Mouse (Mus musculus): Measurements from ENCODE around the gene Vti1a. TPM values are rescaled to one million over a fixed set of nuclear protein-coding genes. Genes with fewer than 3 reads are reported as not detected.

The Vti1a gene
- polyA plus RNA-seq, 1 experiment from 2014 or later, result 27.4 TPM

DNA sequence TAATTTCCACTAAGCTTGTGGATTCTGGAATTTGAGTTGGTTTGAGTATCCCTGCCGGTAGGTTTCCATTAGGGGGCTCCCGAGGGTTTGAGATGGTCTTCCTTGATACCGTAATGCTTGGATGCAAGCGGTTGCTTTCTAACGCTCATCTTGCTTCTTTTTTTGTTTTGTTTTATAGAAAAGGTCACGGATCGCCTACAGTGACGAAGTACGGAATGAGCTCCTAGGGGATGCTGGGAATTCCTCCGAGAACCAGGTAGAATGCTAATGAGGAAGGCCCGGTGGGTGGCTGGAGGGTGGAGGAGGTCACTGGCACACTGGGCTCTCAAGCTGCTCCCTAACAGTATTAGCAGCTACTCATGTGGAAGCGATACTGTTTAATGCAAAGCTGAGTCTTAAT is 64.7 kb downstream of the Vti1a start:
- H3K9ac ChIP-seq (ENCODE audit: low read depth, low read length), result no peak overlapping the region
- H3K9me3 ChIP-seq (ENCODE audit: control insufficient read depth, low read length), result no peaks in the 10 kb centered on the region
- H3K4me1 ChIP-seq (ENCODE audit: control insufficient read depth, insufficient read depth, low read length), result no peaks in the 10 kb centered on the region
- no peaks in the 10 kb centered on the region for H3K27me3 ChIP-seq (replicated peaks; ENCODE audit: control insufficient read depth, insufficient read depth, low read length)
- no peak overlapping the region for H3K4me3 ChIP-seq (ENCODE audit: low read length)
- no peaks in the 10 kb centered on the region for H3K36me3 ChIP-seq (ENCODE audit: control insufficient read depth, insufficient read depth, low read length)
- WGBS, result 53% methylated on average over 12 of the region's 12 CpGs
- no peak for ATAC-seq
- no peak overlapping the region for H3K27ac ChIP-seq (ENCODE audit: low read length)
- no peak overlapping the region for H3K4me2 ChIP-seq (ENCODE audit: low read depth, low read length)

GRCm38 (mm10) chr19:55381343-55381742 is 65.2 kb downstream of the Vti1a start:
- H3K27ac ChIP-seq (ENCODE audit: low read length), result no peak overlapping the region
- no peak for ATAC-seq
- H3K4me3 ChIP-seq (ENCODE audit: low read length), result no peak overlapping the region
- H3K36me3 ChIP-seq (ENCODE audit: control insufficient read depth, insufficient read depth, low read length), result no peaks in the 10 kb centered on the region
- no peak overlapping the region for H3K4me2 ChIP-seq (ENCODE audit: low read depth, low read length)
- no peaks in the 10 kb centered on the region for H3K4me1 ChIP-seq (ENCODE audit: control insufficient read depth, insufficient read depth, low read length)
- no peak overlapping the region for H3K9ac ChIP-seq (ENCODE audit: low read depth, low read length)
- no peaks in the 10 kb centered on the region for H3K27me3 ChIP-seq (replicated peaks; ENCODE audit: control insufficient read depth, insufficient read depth, low read length)
- H3K9me3 ChIP-seq (ENCODE audit: control insufficient read depth, low read length), result no peaks in the 10 kb centered on the region
- WGBS, result 84% methylated on average over 7 of the region's 7 CpGs

- Histone ChIP-seq H3K9ac (ENCODE audit: low read depth, low read length) (no peak overlapping the region), H3K27me3 (replicated peaks; ENCODE audit: control insufficient read depth, insufficient read depth, low read length) (no peaks in the 10 kb centered on the region), H3K27ac (ENCODE audit: low read length) (no peak overlapping the region), H3K4me3 (ENCODE audit: low read length) (no peak overlapping the region), H3K9me3 (ENCODE audit: control insufficient read depth, low read length) (no peaks in the 10 kb centered on the region), H3K36me3 (ENCODE audit: control insufficient read depth, insufficient read depth, low read length) (no peaks in the 10 kb centered on the region), H3K4me1 (ENCODE audit: control insufficient read depth, insufficient read depth, low read length) (no peaks in the 10 kb centered on the region), H3K4me2 (ENCODE audit: low read depth, low read length) (no peak overlapping the region)
- 74% methylated on average over 7 of the region's 7 CpGs for WGBS
- ATAC-seq, result no peak
Observed at GRCm38 (mm10) chr19:55382745-55383144, 66.7 kb downstream of the Vti1a start.

DNA sequence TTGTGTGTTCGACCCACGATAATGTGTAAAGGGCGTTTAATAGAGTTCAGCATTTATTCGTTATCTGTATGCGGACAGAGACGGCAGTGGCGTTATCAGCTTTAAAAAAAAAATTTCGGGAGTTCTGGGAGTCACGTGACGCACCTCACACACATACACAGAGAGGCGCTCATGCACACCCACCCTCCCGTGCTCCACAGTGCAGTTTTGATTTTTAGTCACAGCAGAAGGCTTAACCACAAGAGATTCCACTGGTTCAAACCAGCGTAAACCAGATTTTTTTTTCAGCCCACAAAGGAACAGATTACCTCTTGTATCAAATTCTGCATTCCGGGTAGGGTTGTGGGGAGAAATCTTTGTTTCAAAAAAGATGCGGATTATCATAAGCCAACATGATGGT is 68.5 kb downstream of the Vti1a start:
- Histone ChIP-seq H3K27me3 (replicated peaks; ENCODE audit: control insufficient read depth, insufficient read depth, low read length) (no peaks in the 10 kb centered on the region), H3K9me3 (ENCODE audit: control insufficient read depth, low read length) (no peaks in the 10 kb centered on the region), H3K36me3 (ENCODE audit: control insufficient read depth, insufficient read depth, low read length) (no peaks in the 10 kb centered on the region), H3K4me1 (ENCODE audit: control insufficient read depth, insufficient read depth, low read length) (no peaks in the 10 kb centered on the region), H3K4me3 (ENCODE audit: low read length) (no peak overlapping the region), H3K4me2 (ENCODE audit: low read depth, low read length) (no peak overlapping the region), H3K27ac (ENCODE audit: low read length) (no peak overlapping the region), H3K9ac (ENCODE audit: low read depth, low read length) (no peak overlapping the region)
- WGBS, result 94% methylated on average over 15 of the region's 15 CpGs
- no peak for ATAC-seq

DNA sequence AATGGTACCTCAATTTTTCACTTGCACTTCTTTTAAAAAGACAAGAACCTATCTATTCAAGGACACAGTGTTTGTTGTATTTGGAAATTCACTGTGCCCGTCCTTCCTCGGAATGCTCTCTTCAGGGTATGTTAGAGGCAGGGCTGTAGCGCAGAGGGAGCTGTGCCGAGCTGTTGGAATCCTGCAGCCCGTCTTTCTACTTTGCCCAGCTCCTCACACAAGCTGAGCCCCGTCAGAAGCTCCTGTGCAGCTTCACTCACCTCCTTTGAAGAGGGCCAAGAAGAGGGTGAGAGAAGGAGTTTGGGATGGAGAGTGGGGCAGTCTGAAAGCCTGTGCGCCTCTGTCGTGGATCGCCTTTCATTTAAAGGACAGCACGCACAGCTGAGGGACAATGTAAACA is 72.9 kb downstream of the Vti1a start:
- no peak for ATAC-seq
- Histone ChIP-seq H3K4me2 (ENCODE audit: low read depth, low read length) (peak overlapping the region; percentile 33), H3K27ac (ENCODE audit: low read length) (no peak overlapping the region), H3K9me3 (ENCODE audit: control insufficient read depth, low read length) (no peaks in the 10 kb centered on the region), H3K4me1 (ENCODE audit: control insufficient read depth, insufficient read depth, low read length) (no peaks in the 10 kb centered on the region), H3K9ac (ENCODE audit: low read depth, low read length) (peak overlapping the region; percentile 29; the same call in 1 of the 2 replicates), H3K4me3 (ENCODE audit: low read length) (peak overlapping the region; percentile 18), H3K27me3 (replicated peaks; ENCODE audit: control insufficient read depth, insufficient read depth, low read length) (no peaks in the 10 kb centered on the region), H3K36me3 (ENCODE audit: control insufficient read depth, insufficient read depth, low read length) (no peaks in the 10 kb centered on the region)
- WGBS, result 45% methylated on average over 10 of the region's 10 CpGs

- no peak overlapping the region for H3K4me2 ChIP-seq (ENCODE audit: low read depth, low read length)
- H3K9ac ChIP-seq (ENCODE audit: low read depth, low read length), result no peak overlapping the region
- H3K27me3 ChIP-seq (replicated peaks; ENCODE audit: control insufficient read depth, insufficient read depth, low read length), result no peaks in the 10 kb centered on the region
- H3K4me3 ChIP-seq (ENCODE audit: low read length), result no peak overlapping the region
- no peak overlapping the region for H3K27ac ChIP-seq (ENCODE audit: low read length)
- no peaks in the 10 kb centered on the region for H3K4me1 ChIP-seq (ENCODE audit: control insufficient read depth, insufficient read depth, low read length)
- WGBS, result 71% methylated on average over 11 of the region's 11 CpGs
- H3K36me3 ChIP-seq (ENCODE audit: control insufficient read depth, insufficient read depth, low read length), result no peaks in the 10 kb centered on the region
- no peak for ATAC-seq
- no peaks in the 10 kb centered on the region for H3K9me3 ChIP-seq (ENCODE audit: control insufficient read depth, low read length)
Observed at GRCm38 (mm10) chr19:55390323-55390722, 74.2 kb downstream of the Vti1a start.

GRCm38 (mm10) chr19:55401638-55402037 is 85.5 kb downstream of the Vti1a start:
- no peak overlapping the region for H3K4me2 ChIP-seq (ENCODE audit: low read depth, low read length)
- H3K36me3 ChIP-seq (ENCODE audit: control insufficient read depth, insufficient read depth, low read length), result no peaks in the 10 kb centered on the region
- no peak overlapping the region for H3K4me3 ChIP-seq (ENCODE audit: low read length)
- no peaks in the 10 kb centered on the region for H3K9me3 ChIP-seq (ENCODE audit: control insufficient read depth, low read length)
- no peak overlapping the region for H3K27ac ChIP-seq (ENCODE audit: low read length)
- WGBS, result 80% methylated on average over 11 of the region's 11 CpGs
- ATAC-seq, result no peak
- no peak overlapping the region for H3K9ac ChIP-seq (ENCODE audit: low read depth, low read length)
- H3K4me1 ChIP-seq (ENCODE audit: control insufficient read depth, insufficient read depth, low read length), result no peaks in the 10 kb centered on the region
- H3K27me3 ChIP-seq (replicated peaks; ENCODE audit: control insufficient read depth, insufficient read depth, low read length), result no peaks in the 10 kb centered on the region

DNA sequence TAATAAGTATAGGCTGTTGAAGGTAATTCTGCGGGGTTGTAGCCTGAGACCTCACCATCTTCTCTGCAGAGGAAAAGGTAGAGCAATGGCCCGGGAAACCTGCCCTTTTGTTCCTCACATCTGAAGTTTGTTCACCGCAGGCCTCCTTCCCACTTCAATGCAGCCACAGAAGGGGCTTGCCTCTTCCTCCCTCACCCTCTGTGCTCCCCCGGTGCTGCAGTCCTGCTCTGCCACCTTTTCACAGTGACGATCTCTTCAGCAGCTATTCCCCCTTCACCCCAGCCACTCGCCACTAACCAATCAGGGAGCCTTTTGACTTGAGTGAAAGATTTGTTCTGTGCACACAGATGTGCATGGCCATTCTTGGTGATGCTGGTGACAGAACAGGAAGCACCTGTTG is 92.4 kb downstream of the Vti1a start:
- Histone ChIP-seq H3K27ac (ENCODE audit: low read length) (no peak overlapping the region), H3K4me3 (ENCODE audit: low read length) (no peak overlapping the region), H3K4me1 (ENCODE audit: control insufficient read depth, insufficient read depth, low read length) (no peaks in the 10 kb centered on the region), H3K9ac (ENCODE audit: low read depth, low read length) (no peak overlapping the region), H3K9me3 (ENCODE audit: control insufficient read depth, low read length) (no peaks in the 10 kb centered on the region), H3K36me3 (ENCODE audit: control insufficient read depth, insufficient read depth, low read length) (no peaks in the 10 kb centered on the region), H3K4me2 (ENCODE audit: low read depth, low read length) (no peak overlapping the region), H3K27me3 (replicated peaks; ENCODE audit: control insufficient read depth, insufficient read depth, low read length) (no peaks in the 10 kb centered on the region)
- ATAC-seq, result no peak
- WGBS, result 64% methylated on average over 6 of the region's 6 CpGs

DNA sequence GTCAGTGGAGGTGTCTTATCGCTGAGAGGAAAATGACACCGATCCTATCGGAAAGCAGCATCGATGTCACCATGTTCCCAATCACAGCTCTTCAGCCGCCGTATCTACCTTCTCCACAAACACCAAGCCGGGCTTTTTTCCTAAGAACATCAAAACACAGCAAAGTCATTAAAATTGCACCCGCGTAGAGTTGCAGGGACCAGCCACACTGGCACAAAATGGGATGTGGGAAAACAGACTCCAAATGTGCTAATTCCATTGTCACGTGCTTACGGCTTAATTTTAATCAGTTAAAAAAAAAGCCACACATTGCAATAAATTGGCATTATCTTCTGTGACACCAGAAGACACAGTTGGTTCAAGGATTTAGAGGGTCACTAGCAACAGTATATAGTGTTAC is 95.3 kb downstream of the Vti1a start:
- H3K27me3 ChIP-seq (replicated peaks; ENCODE audit: control insufficient read depth, insufficient read depth, low read length), result no peaks in the 10 kb centered on the region
- no peak overlapping the region for H3K4me3 ChIP-seq (ENCODE audit: low read length)
- no peak overlapping the region for H3K9ac ChIP-seq (ENCODE audit: low read depth, low read length)
- WGBS, result 92% methylated on average over 11 of the region's 11 CpGs
- H3K4me1 ChIP-seq (ENCODE audit: control insufficient read depth, insufficient read depth, low read length), result no peaks in the 10 kb centered on the region
- ATAC-seq, result no peak
- H3K36me3 ChIP-seq (ENCODE audit: control insufficient read depth, insufficient read depth, low read length), result no peaks in the 10 kb centered on the region
- no peak overlapping the region for H3K27ac ChIP-seq (ENCODE audit: low read length)
- H3K9me3 ChIP-seq (ENCODE audit: control insufficient read depth, low read length), result no peaks in the 10 kb centered on the region
- H3K4me2 ChIP-seq (ENCODE audit: low read depth, low read length), result no peak overlapping the region

- WGBS, result 50% methylated on average over 2 of the region's 2 CpGs
- no peak for ATAC-seq
- H3K27me3 ChIP-seq (replicated peaks; ENCODE audit: control insufficient read depth, insufficient read depth, low read length), result no peaks in the 10 kb centered on the region
Observed at GRCm38 (mm10) chr19:55411894-55412293, 95.8 kb downstream of the Vti1a start.

More at GRCm38 (mm10) chr19:55411894-55412293, 95.8 kb downstream of the Vti1a start:
- H3K4me2 ChIP-seq (ENCODE audit: low read depth, low read length), result no peak overlapping the region
- no peak overlapping the region for H3K9ac ChIP-seq (ENCODE audit: low read depth, low read length)
- H3K9me3 ChIP-seq (ENCODE audit: control insufficient read depth, low read length), result 0 out of 2 replicates have a peak, but pooled peaks cover under 1% of the 10 kb centered on the region
- H3K27ac ChIP-seq (ENCODE audit: low read length), result no peak overlapping the region
- no peaks in the 10 kb centered on the region for H3K4me1 ChIP-seq (ENCODE audit: control insufficient read depth, insufficient read depth, low read length)
- no peaks in the 10 kb centered on the region for H3K36me3 ChIP-seq (ENCODE audit: control insufficient read depth, insufficient read depth, low read length)
- H3K4me3 ChIP-seq (ENCODE audit: low read length), result no peak overlapping the region
